ENCODE assay signal across 11 mouse cellular contexts in the genomic region with DNA sequence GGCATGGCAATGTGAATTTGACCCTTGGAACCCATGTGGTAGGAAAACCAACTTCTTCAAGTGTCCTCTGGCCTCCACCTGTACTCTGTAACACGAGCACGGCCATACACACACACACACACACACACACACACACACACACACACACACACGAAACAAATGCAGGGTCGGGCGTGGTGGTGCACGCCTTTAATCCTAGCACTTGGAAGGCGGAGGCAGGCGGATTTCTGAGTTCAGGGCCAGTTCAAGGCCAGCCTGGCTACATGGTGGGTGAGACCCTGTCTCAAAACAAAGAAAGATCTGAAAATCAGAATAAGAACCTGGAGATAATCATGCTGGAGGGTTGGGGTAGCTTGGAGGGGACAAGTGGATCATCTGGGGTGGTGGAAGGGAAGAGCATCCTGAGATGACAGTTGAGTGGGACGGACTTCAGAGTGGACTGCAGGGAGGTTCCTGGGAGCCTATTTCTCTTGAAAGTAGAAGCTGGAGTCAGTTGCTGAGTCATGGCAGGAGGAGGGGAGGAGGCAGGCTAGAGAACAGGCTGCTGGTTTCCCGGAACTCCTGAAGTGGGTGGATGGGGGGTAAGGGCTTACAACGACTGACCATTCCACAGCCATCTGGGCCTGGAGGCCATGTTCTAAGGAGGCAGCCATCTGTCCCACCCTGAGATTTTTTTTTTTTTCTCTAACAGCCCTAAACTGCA. TPM values are rescaled to one million over a fixed set of nuclear protein-coding genes. Genes with fewer than 3 reads are reported as not detected.
A peak's percentile ranks its signal among the peaks of the same experiment; 100 is the strongest.
DNase-seq lines count a peak whose midpoint lies in the region; ATAC-seq lines count a peak whose summit lies in the region.
"Had no signal": no experiment of that assay in that cellular context is flagged by ENCODE, and none has a peak within 500 bp of the region (broad histone marks: within the 10 kb centered on the region; RNA-seq: fewer than 3 reads in every experiment).

No protein-coding gene starts in this region.

- H3K4me1 ChIP-seq in neural tube, embryonic 11.5 days (ENCODE audit: control insufficient read depth, insufficient read depth, low read length): no peaks in the 10 kb centered on the region
- H3K4me1 ChIP-seq in neural tube, embryonic 15.5 days: peaks cover 3% of the 10 kb centered on the region
- no peaks in the 10 kb centered on the region; the same call in 1 of the 2 replicates for H3K4me1 ChIP-seq in intestine, embryonic 16.5 days (ENCODE audit: control insufficient read depth, insufficient read depth, low read length)
- H3K4me1 ChIP-seq in stomach, embryonic 16.5 days (ENCODE audit: control insufficient read depth, insufficient read depth, low read length): peaks cover 6% of the 10 kb centered on the region; the same call in 1 of the 2 replicates
- peaks cover 8% of the 10 kb centered on the region for H3K4me1 ChIP-seq in hindbrain, embryonic 12.5 days

- WGBS in neural tube, embryonic 11.5 days: 84% methylated on average over 11 of the region's 11 CpGs
- 83% methylated on average over 11 of the region's 11 CpGs for WGBS in neural tube, embryonic 15.5 days
- 73% methylated on average over 11 of the region's 11 CpGs for WGBS in intestine, embryonic 16.5 days
- 77% methylated on average over 11 of the region's 11 CpGs for WGBS in stomach, embryonic 16.5 days
- 83% methylated on average over 11 of the region's 11 CpGs for WGBS in hindbrain, embryonic 12.5 days

- peak; percentile 10 for DNase-seq in neural tube, embryonic 11.5 days (ENCODE audit: low spot score)
- DNase-seq in adrenal gland, postnatal 25 days: peak; percentile 33
- no peak for DNase-seq in right cerebral cortex, postnatal 10 days (ENCODE audit: low spot score in 2 of 2)
- DNase-seq: kidney, postnatal 10 days had no signal

- no peaks in the 10 kb centered on the region for H3K9me3 ChIP-seq in neural tube, embryonic 11.5 days (ENCODE audit: control insufficient read depth, low read length)
- H3K9me3 ChIP-seq in neural tube, embryonic 15.5 days (replicated peaks): no peaks in the 10 kb centered on the region
- no peaks in the 10 kb centered on the region for H3K9me3 ChIP-seq in intestine, embryonic 16.5 days (ENCODE audit: control insufficient read depth, low read length)
- no peaks in the 10 kb centered on the region for H3K9me3 ChIP-seq in stomach, embryonic 16.5 days (replicated peaks; ENCODE audit: control insufficient read depth, low read length)
- no peaks in the 10 kb centered on the region for H3K9me3 ChIP-seq in hindbrain, embryonic 12.5 days (replicated peaks)
- H3K9me3 ChIP-seq: embryonic facial prominence, embryonic 12.5 days; limb, embryonic 10.5 days had no signal

- H3K4me3 ChIP-seq in neural tube, embryonic 11.5 days (ENCODE audit: low read depth, low read length): no peak overlapping the region
- H3K4me3 ChIP-seq in neural tube, embryonic 15.5 days (replicated peaks): no peak overlapping the region
- no peak overlapping the region for H3K4me3 ChIP-seq in intestine, embryonic 16.5 days (ENCODE audit: low read length)
- no peak overlapping the region for H3K4me3 ChIP-seq in stomach, embryonic 16.5 days (replicated peaks; ENCODE audit: low read length)
- no peak overlapping the region for H3K4me3 ChIP-seq in hindbrain, embryonic 12.5 days
- H3K4me3 ChIP-seq: embryonic facial prominence, embryonic 12.5 days; limb, embryonic 10.5 days had no signal

- no peaks in the 10 kb centered on the region for H3K36me3 ChIP-seq in neural tube, embryonic 11.5 days (ENCODE audit: control insufficient read depth, insufficient read depth, low read length)
- H3K36me3 ChIP-seq in neural tube, embryonic 15.5 days: no peaks in the 10 kb centered on the region
- no peaks in the 10 kb centered on the region for H3K36me3 ChIP-seq in intestine, embryonic 16.5 days (ENCODE audit: control insufficient read depth, insufficient read depth, low read length)
- H3K36me3 ChIP-seq in stomach, embryonic 16.5 days (ENCODE audit: control insufficient read depth, insufficient read depth, low read length): no peaks in the 10 kb centered on the region
- no peaks in the 10 kb centered on the region for H3K36me3 ChIP-seq in hindbrain, embryonic 12.5 days
- H3K36me3 ChIP-seq: embryonic facial prominence, embryonic 12.5 days; limb, embryonic 10.5 days had no signal

- H3K27me3 ChIP-seq in neural tube, embryonic 11.5 days (ENCODE audit: control insufficient read depth, insufficient read depth, low read length): no peaks in the 10 kb centered on the region
- H3K27me3 ChIP-seq in neural tube, embryonic 15.5 days (replicated peaks): no peaks in the 10 kb centered on the region
- H3K27me3 ChIP-seq in intestine, embryonic 16.5 days (replicated peaks; ENCODE audit: control insufficient read depth, insufficient read depth, low read length): no peaks in the 10 kb centered on the region
- no peaks in the 10 kb centered on the region for H3K27me3 ChIP-seq in stomach, embryonic 16.5 days (ENCODE audit: control insufficient read depth, insufficient read depth, low read length)
- H3K27me3 ChIP-seq in hindbrain, embryonic 12.5 days: no peaks in the 10 kb centered on the region
- H3K27me3 ChIP-seq: embryonic facial prominence, embryonic 12.5 days had no signal

- H3K9ac ChIP-seq in neural tube, embryonic 11.5 days (ENCODE audit: low read length): no peak overlapping the region
- H3K9ac ChIP-seq in neural tube, embryonic 15.5 days (replicated peaks): no peak overlapping the region
- no peak overlapping the region for H3K9ac ChIP-seq in intestine, embryonic 16.5 days (ENCODE audit: low read depth, low read length)
- H3K9ac ChIP-seq in stomach, embryonic 16.5 days (ENCODE audit: low read length): no peak overlapping the region
- H3K9ac ChIP-seq in hindbrain, embryonic 12.5 days: no peak overlapping the region
- H3K9ac ChIP-seq: embryonic facial prominence, embryonic 12.5 days had no signal

- no peak overlapping the region for H3K4me2 ChIP-seq in neural tube, embryonic 11.5 days (ENCODE audit: low read depth)
- no peak overlapping the region for H3K4me2 ChIP-seq in neural tube, embryonic 15.5 days
- H3K4me2 ChIP-seq in intestine, embryonic 16.5 days (ENCODE audit: low read depth, low read length): no peak overlapping the region
- H3K4me2 ChIP-seq in stomach, embryonic 16.5 days (ENCODE audit: low read depth, low read length): no peak overlapping the region
- H3K4me2 ChIP-seq in hindbrain, embryonic 12.5 days (replicated peaks): no peak overlapping the region
- H3K4me2 ChIP-seq: embryonic facial prominence, embryonic 12.5 days had no signal

- H3K27ac ChIP-seq in neural tube, embryonic 11.5 days (ENCODE audit: low read depth, low read length): no peak overlapping the region
- H3K27ac ChIP-seq in neural tube, embryonic 15.5 days (replicated peaks): no peak overlapping the region
- no peak overlapping the region for H3K27ac ChIP-seq in intestine, embryonic 16.5 days (ENCODE audit: low read length)
- H3K27ac ChIP-seq in stomach, embryonic 16.5 days (ENCODE audit: low read length): peak overlapping the region; percentile 24; the same call in 1 of the 2 replicates
- no peak overlapping the region for H3K27ac ChIP-seq in hindbrain, embryonic 12.5 days
- H3K27ac ChIP-seq: embryonic facial prominence, embryonic 12.5 days; limb, embryonic 10.5 days had no signal

- ATAC-seq in neural tube, embryonic 11.5 days (ENCODE audit: insufficient read depth, low FRiP score, low TSS enrichment): no peak
- no peak for ATAC-seq in neural tube, embryonic 15.5 days (ENCODE audit: low FRiP score)
- peak; percentile 39; the same call in 1 of the 2 replicates for ATAC-seq in intestine, embryonic 16.5 days
- no peak for ATAC-seq in stomach, embryonic 16.5 days (ENCODE audit: insufficient read depth, low FRiP score)
- no peak for ATAC-seq in hindbrain, embryonic 12.5 days (ENCODE audit: low FRiP score)

RNA-seq across cellular contexts. Expression of gene Ywhag, which starts 16.4 kb away (rescaled TPM):
- 191 and 196 TPM in 2 replicates for polyA plus RNA-seq in neural tube, embryonic 11.5 days (2014; fragmentation: Nextera tagmentation; extraction: Ambion mirVana)
- 776 and 868 TPM in 2 replicates for polyA plus RNA-seq in neural tube, embryonic 15.5 days (2015; fragmentation: Nextera tagmentation; extraction: Ambion mirVana)
- 477 and 524 TPM in 2 replicates for total RNA-seq in adrenal gland, postnatal 25 days (2021)
- 137 and 144 TPM in 2 replicates for polyA plus RNA-seq in intestine, embryonic 16.5 days (2015; fragmentation: Nextera tagmentation; extraction: Ambion mirVana)
- polyA plus RNA-seq in stomach, embryonic 16.5 days (2015; fragmentation: Nextera tagmentation; extraction: Ambion mirVana): 195 and 199 TPM in 2 replicates
- 469 and 505 TPM in 2 replicates for polyA plus RNA-seq in hindbrain, embryonic 12.5 days (2016; fragmentation: Nextera tagmentation; extraction: Ambion mirVana)

RNA-seq across cellular contexts. Expression of gene Ssc4d, which starts 23.5 kb away (rescaled TPM):
- 1.8 TPM in 2 replicates for polyA plus RNA-seq in neural tube, embryonic 11.5 days (2014; fragmentation: Nextera tagmentation; extraction: Ambion mirVana)
- 1.6 and 1.8 TPM in 2 replicates for polyA plus RNA-seq in neural tube, embryonic 15.5 days (2015; fragmentation: Nextera tagmentation; extraction: Ambion mirVana)
- 4.3 and 7.9 TPM in 2 replicates for total RNA-seq in adrenal gland, postnatal 25 days (2021)
- polyA plus RNA-seq in intestine, embryonic 16.5 days (2015; fragmentation: Nextera tagmentation; extraction: Ambion mirVana): 2.3 and 2.9 TPM in 2 replicates
- 1.4 and 2.9 TPM in 2 replicates for polyA plus RNA-seq in stomach, embryonic 16.5 days (2015; fragmentation: Nextera tagmentation; extraction: Ambion mirVana)
- 1.7 and 3.7 TPM in 2 replicates for polyA plus RNA-seq in hindbrain, embryonic 12.5 days (2016; fragmentation: Nextera tagmentation; extraction: Ambion mirVana)

RNA-seq across cellular contexts. Expression of gene Zp3, which starts 29.0 kb away (rescaled TPM):
- not detected in 2 replicates for polyA plus RNA-seq in neural tube, embryonic 11.5 days (2014; fragmentation: Nextera tagmentation; extraction: Ambion mirVana)
- polyA plus RNA-seq in neural tube, embryonic 15.5 days (2015; fragmentation: Nextera tagmentation; extraction: Ambion mirVana): 0.14 and 0.27 TPM in 2 replicates
- total RNA-seq in adrenal gland, postnatal 25 days (2021): not detected in 2 replicates
- polyA plus RNA-seq in intestine, embryonic 16.5 days (2015; fragmentation: Nextera tagmentation; extraction: Ambion mirVana): 0.68 and 1.5 TPM in 2 replicates
- polyA plus RNA-seq in stomach, embryonic 16.5 days (2015; fragmentation: Nextera tagmentation; extraction: Ambion mirVana): 1.8 and 2.0 TPM in 2 replicates
- 0.32 TPM in 1 of 2 replicates, not detected in the other for polyA plus RNA-seq in hindbrain, embryonic 12.5 days (2016; fragmentation: Nextera tagmentation; extraction: Ambion mirVana)
- polyA plus RNA-seq: gonadal fat pad, adult 2 months; limb, embryonic 10.5 days had no signal

RNA-seq across cellular contexts. Expression of gene Dtx2, which starts 43.7 kb away (rescaled TPM):
- 31.4 and 31.8 TPM in 2 replicates for polyA plus RNA-seq in neural tube, embryonic 11.5 days (2014; fragmentation: Nextera tagmentation; extraction: Ambion mirVana)
- polyA plus RNA-seq in neural tube, embryonic 15.5 days (2015; fragmentation: Nextera tagmentation; extraction: Ambion mirVana): 22.5 and 25.2 TPM in 2 replicates
- total RNA-seq in adrenal gland, postnatal 25 days (2021): 12.4 and 13.4 TPM in 2 replicates
- polyA plus RNA-seq in intestine, embryonic 16.5 days (2015; fragmentation: Nextera tagmentation; extraction: Ambion mirVana): 20.6 and 21.6 TPM in 2 replicates
- polyA plus RNA-seq in stomach, embryonic 16.5 days (2015; fragmentation: Nextera tagmentation; extraction: Ambion mirVana): 23.7 and 24.5 TPM in 2 replicates
- polyA plus RNA-seq in hindbrain, embryonic 12.5 days (2016; fragmentation: Nextera tagmentation; extraction: Ambion mirVana): 31.4 and 34.5 TPM in 2 replicates

Comparison
In these comparisons a context has a peak if more than half of its experiments do, and no peak if none do; other contexts are left out.
1. DNase-seq: peak in neural tube, embryonic 11.5 days (single experiment) and adrenal gland, postnatal 25 days (single experiment); none in right cerebral cortex, postnatal 10 days (0 of 2).